Mouse (Mus musculus): ENCODE measurements around the gene Trio.
A peak's percentile ranks its signal among the peaks of the same experiment; 100 is the strongest.

The Trio gene

DNA sequence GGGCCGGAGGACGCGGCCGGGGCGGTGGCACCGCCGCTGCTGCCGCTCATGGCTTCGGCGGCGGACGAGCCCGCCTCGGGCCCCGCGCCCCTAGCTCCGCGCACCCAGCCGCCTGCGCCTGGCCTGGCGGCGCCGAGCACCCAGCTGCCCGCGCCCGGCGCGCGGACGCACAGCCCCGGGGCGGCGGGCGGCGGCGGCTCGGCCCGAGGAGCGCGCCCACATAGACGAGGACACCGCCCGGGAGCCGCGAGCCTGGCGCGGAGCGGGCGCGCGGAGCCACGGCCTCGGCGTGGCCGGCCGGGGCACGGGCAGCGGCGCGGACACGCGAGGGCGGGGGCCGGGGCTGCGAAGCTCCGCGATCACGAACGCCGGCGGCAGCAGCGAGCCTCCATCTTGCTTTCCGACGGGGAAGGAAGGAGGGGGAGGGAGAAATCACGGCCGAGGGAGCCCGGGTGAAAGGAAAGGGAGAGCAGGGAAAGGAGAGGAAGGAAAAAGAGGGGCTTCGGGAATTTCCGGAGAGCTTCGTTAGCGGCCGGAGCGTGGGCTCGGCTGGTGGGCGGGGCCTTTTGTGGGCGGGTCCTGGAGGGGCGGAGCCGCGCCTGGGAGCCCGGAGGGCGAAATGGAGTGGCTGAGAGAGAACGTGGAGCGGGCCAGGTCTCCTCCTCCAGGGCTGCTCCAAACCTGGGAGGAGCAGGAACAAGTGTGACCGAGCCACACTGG, at the start of gene Trio:
Gene Trio (minus strand): TSS at position 402 of the 720 bp plus-strand sequence.
- DNase-seq (ENCODE audit: low read depth, low spot score) = peak; percentile 81
- Histone ChIP-seq H3K27me3 (ENCODE audit: control insufficient read depth, insufficient read depth, low read length, poor library complexity, severe bottlenecking) (no peaks in the 10 kb centered on the region), H3K36me3 (ENCODE audit: control insufficient read depth, insufficient read depth, low read length, poor library complexity, severe bottlenecking) (no peaks in the 10 kb centered on the region)

DNA sequence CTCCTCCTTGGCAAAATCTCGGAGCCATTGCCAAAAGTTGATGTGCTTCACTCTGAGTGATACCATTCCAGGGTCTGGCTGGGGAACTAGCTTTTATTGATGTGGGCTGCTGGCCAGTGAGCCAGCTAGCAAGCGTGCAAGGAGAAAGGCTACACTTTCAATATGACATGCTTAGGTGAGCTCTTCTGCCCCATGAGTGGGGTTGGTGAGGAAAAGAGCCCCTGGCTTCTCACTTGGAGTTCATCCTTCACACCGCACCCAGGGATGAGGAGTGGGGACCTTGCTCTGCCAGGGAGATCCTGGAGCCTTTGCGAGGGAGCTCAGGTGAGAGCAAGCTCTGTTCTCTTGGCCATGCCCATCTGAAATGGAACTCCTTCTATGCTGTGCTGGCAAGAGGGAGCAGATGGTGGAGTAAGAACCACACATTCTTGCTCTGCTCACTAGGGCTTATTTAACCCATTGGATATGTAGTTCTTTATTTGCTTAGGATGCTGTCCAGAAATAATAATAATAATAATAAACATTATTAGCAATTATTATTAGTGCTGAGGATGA, 48.8 kb upstream of the Trio start:
- DNase-seq (ENCODE audit: low read depth, low spot score) = no peak
- no peaks in the 10 kb centered on the region for H3K36me3 ChIP-seq (ENCODE audit: control insufficient read depth, insufficient read depth, low read length, poor library complexity, severe bottlenecking)
- no peaks in the 10 kb centered on the region for H3K27me3 ChIP-seq (ENCODE audit: control insufficient read depth, insufficient read depth, low read length, poor library complexity, severe bottlenecking)

DNA sequence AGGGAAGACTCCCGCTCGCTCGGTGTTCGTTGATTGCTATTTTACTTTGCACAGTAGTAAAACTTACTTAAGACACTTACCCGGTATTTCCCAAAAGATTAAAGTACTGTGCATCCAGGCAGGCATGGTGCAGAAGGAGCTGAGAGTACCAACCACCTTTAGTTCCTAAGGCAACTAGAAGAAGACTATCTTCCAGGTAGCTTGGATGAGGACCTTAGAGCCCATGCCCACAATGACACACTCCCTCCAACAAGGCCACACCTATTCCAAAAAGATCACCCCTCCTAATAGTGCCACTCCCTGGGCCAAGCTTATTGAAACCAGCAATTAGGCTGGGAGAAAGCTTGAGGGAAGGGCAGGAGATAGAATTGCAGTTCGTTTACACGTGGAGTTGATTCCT, 46.0 kb upstream of the Trio start:
- DNase-seq (ENCODE audit: low read depth, low spot score) = no peak
- no peaks in the 10 kb centered on the region for H3K36me3 ChIP-seq (ENCODE audit: control insufficient read depth, insufficient read depth, low read length, poor library complexity, severe bottlenecking)

DNA sequence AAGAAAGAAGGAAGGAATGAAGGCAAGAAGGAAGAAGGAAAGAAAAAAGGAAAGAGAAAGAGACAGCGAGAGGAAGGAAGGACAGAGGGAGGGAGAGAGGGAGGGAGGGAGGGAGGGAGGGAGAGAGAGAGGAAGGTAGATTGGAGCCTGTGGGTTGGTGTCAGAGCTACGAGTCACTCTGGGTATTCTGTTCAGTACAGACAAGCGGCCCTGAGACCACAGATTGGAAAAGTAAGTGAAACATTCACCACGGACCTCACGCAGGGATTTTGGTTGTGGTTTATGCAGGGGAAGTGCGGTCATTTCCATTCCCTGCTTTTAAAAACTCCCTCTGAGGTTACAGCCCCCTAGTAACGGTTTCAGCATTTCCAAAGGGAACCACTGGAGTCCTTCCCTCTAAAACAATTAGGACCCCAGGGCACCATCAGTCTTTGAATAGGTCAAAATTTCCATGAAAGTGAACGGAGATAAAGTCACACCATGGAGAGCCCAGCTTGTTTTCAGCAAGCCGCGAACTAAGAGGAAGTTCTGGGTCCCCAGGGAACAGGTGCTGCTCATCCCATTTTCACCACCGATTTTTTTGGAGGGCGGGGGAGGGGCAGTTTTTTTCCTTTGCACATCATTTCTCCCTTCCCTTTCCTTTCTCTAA, 45.2 kb upstream of the Trio start:
- no peaks in the 10 kb centered on the region for H3K36me3 ChIP-seq (ENCODE audit: control insufficient read depth, insufficient read depth, low read length, poor library complexity, severe bottlenecking)
- peak; percentile 39 for DNase-seq (ENCODE audit: low read depth, low spot score)
- H3K27me3 ChIP-seq (ENCODE audit: control insufficient read depth, insufficient read depth, low read length, poor library complexity, severe bottlenecking) = no peaks in the 10 kb centered on the region

More for the DNA sequence above, 46.0 kb upstream of the Trio start:
- H3K27me3 ChIP-seq (ENCODE audit: control insufficient read depth, insufficient read depth, low read length, poor library complexity, severe bottlenecking) = no peaks in the 10 kb centered on the region

DNA sequence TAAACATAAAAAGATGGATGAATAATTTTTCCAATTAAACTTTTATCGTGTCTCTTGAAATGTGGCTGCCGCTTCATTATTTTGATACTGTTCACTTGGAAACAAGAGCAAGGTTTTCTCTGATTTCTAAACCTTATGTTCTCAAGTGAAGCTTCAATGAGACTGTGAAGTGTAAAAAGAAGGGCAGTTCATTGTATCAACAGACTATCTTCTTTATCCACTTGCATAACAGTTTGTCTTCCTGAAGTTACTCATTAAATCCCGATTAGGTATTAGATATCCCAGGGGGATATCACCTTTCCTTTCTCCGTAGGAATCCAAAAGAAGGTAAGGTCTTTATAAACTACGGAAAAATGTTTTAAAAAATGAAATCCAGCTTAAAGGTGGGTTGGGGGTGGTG, 44.6 kb upstream of the Trio start:
- DNase-seq (ENCODE audit: low read depth, low spot score) = no peak
- Histone ChIP-seq H3K36me3 (ENCODE audit: control insufficient read depth, insufficient read depth, low read length, poor library complexity, severe bottlenecking) (no peaks in the 10 kb centered on the region), H3K27me3 (ENCODE audit: control insufficient read depth, insufficient read depth, low read length, poor library complexity, severe bottlenecking) (no peaks in the 10 kb centered on the region)

DNA sequence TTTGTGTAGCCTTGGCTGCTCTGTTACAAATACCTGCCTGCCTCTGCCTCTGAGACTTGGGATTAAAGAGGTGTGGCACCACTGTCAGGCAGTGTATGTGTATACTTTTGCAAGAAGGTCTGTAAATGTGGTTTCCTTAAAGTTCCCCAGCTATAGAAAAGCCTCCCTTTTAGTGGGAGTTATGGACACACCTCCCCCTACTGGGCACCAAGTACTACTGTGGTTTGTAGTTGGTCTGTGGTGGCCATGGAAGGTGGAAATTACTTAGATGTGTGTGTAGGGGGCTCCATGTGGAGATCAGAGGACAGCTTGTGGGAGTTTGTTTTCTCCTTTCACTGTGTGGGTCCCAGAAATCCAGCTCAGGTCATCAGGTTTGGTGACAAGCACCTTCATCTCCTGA, 41.7 kb upstream of the Trio start:
- DNase-seq (ENCODE audit: low read depth, low spot score) = peak; percentile 30
- Histone ChIP-seq H3K27me3 (ENCODE audit: control insufficient read depth, insufficient read depth, low read length, poor library complexity, severe bottlenecking) (no peaks in the 10 kb centered on the region), H3K36me3 (ENCODE audit: control insufficient read depth, insufficient read depth, low read length, poor library complexity, severe bottlenecking) (no peaks in the 10 kb centered on the region)

DNA sequence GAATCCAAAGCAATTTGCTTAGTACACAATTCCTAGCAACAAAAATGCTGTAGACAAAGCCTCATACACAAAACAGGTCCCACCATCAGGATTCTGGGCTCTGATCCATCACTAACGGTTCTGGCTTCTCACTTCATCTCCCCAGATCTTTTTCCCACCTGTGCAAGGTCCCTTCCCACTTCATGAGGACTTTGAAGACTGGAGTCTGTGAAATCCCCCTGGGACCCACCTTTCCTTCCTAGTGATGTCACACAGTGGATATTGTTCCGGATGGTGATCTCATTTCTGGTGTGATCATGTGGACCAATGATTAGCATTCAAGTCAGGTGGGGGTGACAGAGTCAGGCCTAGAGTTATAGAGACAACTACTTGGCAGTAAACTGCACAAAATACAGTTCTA, 40.8 kb upstream of the Trio start:
- no peak for DNase-seq (ENCODE audit: low read depth, low spot score)
- Histone ChIP-seq H3K27me3 (ENCODE audit: control insufficient read depth, insufficient read depth, low read length, poor library complexity, severe bottlenecking) (no peaks in the 10 kb centered on the region), H3K36me3 (ENCODE audit: control insufficient read depth, insufficient read depth, low read length, poor library complexity, severe bottlenecking) (no peaks in the 10 kb centered on the region)

DNA sequence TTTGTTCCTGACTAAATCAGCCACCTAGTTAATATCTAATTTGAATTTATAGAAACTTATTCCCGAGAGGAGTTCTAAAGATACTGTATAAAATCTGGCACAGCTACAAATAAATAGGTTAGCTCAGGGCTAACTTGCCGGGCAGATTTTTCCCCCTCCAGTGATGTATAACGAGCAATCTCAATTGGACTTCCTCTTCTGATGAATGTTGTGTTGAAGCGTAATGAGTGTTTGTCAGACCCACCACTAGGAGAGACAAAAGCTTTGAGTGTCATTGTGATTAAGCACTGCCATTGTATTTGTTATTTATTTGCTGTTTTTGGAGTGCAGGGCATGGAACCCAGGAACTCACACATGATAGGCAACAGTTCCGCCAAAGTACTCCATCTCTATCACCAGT, 39.9 kb upstream of the Trio start:
- DNase-seq (ENCODE audit: low read depth, low spot score) = peak; percentile 35
- Histone ChIP-seq H3K36me3 (ENCODE audit: control insufficient read depth, insufficient read depth, low read length, poor library complexity, severe bottlenecking) (no peaks in the 10 kb centered on the region), H3K27me3 (ENCODE audit: control insufficient read depth, insufficient read depth, low read length, poor library complexity, severe bottlenecking) (no peaks in the 10 kb centered on the region)

DNA sequence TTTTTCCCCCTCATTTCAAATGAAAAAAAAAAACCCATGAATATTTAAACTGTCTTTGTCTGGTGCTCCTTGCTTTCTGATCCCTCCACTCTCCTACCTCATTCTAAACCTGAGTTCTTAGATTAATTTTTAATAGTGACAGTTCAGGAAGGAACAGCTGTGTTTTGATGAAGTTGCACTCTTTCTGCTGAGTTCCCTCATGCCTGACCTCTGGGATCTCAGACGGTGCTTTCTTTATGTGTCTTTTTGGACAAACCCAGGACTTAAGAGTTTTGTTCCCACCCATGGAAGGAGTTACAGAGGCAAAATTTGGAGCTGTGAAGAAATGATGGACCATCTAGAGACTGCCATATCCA, 39.1 kb upstream of the Trio start:
- Histone ChIP-seq H3K27me3 (ENCODE audit: control insufficient read depth, insufficient read depth, low read length, poor library complexity, severe bottlenecking) (no peaks in the 10 kb centered on the region), H3K36me3 (ENCODE audit: control insufficient read depth, insufficient read depth, low read length, poor library complexity, severe bottlenecking) (no peaks in the 10 kb centered on the region)
- DNase-seq (ENCODE audit: low read depth, low spot score) = no peak

DNA sequence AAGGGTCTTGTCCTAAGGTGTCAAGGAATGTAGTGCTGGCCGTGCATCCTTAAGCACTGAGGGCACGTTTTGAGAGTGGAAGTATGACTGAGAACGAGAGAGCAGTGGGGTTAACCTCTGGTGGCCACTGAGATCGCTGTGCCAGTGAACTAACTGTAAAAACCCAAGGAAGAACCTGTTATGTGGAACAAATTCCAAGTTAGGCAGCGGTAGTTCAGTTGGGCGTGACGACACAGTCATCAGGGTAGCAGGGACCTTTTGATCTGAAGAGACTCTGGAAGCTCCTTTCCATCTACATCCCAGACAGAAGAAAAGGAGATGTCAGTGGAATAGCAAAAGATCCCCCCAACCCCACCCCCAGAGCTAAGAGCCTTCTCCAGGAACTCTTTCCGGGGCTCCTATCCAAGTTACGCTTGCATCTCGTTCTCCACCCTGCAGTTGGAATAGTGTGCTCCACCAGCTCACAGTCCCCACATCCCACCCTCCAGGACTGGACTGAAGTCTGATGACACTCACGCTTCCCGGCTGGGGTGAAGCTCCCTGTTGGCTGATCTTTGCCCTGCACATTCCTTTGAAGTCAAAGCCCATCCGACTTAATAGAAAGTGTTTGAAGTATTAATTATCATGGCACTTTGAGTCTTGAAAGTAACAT, 38.6 kb upstream of the Trio start:
- no peaks in the 10 kb centered on the region for H3K36me3 ChIP-seq (ENCODE audit: control insufficient read depth, insufficient read depth, low read length, poor library complexity, severe bottlenecking)
- DNase-seq (ENCODE audit: low read depth, low spot score) = no peak
- no peaks in the 10 kb centered on the region for H3K27me3 ChIP-seq (ENCODE audit: control insufficient read depth, insufficient read depth, low read length, poor library complexity, severe bottlenecking)

DNA sequence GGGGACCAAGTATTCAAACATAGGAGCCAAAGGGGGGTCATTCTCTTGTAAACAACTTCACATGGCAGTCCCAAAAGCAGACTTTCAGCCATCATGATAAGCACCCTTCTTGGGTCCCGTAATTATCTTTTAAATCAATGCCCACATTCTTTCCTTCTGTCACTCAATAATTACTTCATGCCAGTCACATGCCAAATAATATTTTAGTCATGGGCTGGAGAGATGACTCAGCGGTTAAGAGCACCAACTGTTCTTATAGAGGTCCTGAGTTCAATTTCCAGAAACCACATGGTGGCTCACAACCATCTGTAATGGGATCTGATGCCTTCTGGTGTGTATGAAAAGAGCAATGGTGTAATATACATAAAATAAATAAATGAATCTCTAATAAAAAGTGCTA, 37.8 kb upstream of the Trio start:
- no peak for DNase-seq (ENCODE audit: low read depth, low spot score)
- H3K36me3 ChIP-seq (ENCODE audit: control insufficient read depth, insufficient read depth, low read length, poor library complexity, severe bottlenecking) = no peaks in the 10 kb centered on the region
- no peaks in the 10 kb centered on the region for H3K27me3 ChIP-seq (ENCODE audit: control insufficient read depth, insufficient read depth, low read length, poor library complexity, severe bottlenecking)

DNA sequence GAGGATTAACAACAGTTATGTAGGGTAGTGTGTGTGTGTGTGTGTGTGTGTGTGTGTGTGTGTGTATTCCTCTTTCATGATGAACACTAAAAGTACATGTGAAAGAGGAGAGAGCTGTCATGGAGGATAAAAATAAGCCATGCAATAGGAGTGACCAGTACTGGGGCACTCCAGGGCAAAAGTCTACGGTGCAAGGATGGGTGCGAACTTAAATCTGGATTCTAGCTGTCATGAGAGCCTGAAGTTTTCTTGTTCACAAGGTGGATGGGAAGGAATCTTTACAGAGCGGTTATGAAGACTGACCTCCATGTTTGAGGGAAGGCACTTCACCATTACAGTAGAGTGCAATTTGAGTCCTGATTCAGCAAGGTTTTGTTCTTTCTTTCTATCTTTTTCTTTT, 36.4 kb upstream of the Trio start:
- no peak for DNase-seq (ENCODE audit: low read depth, low spot score)
- H3K27me3 ChIP-seq (ENCODE audit: control insufficient read depth, insufficient read depth, low read length, poor library complexity, severe bottlenecking) = no peaks in the 10 kb centered on the region

DNA sequence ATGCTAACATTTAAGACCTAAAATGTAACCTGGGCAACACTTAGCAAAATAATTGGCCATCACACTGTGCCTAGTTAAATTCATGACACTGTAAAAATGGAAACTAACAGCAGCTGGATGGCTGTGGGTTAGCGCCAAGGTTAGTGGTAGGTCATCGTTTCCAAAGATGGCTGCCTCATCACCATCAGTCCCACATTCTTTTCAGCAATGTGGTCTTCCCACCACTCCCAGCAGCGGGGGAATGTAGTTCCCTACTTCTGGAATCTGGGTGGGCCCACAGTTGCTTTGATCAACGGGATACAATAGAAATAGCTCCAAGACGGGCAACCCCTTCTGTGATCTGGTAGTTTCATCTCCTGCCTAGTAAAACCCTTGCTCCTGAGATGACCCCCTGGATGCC, 35.3 kb upstream of the Trio start:
- DNase-seq (ENCODE audit: low read depth, low spot score) = no peak
- no peaks in the 10 kb centered on the region for H3K36me3 ChIP-seq (ENCODE audit: control insufficient read depth, insufficient read depth, low read length, poor library complexity, severe bottlenecking)
- H3K27me3 ChIP-seq (ENCODE audit: control insufficient read depth, insufficient read depth, low read length, poor library complexity, severe bottlenecking) = no peaks in the 10 kb centered on the region

More for the DNA sequence above, 36.4 kb upstream of the Trio start:
- H3K36me3 ChIP-seq (ENCODE audit: control insufficient read depth, insufficient read depth, low read length, poor library complexity, severe bottlenecking) = no peaks in the 10 kb centered on the region

DNA sequence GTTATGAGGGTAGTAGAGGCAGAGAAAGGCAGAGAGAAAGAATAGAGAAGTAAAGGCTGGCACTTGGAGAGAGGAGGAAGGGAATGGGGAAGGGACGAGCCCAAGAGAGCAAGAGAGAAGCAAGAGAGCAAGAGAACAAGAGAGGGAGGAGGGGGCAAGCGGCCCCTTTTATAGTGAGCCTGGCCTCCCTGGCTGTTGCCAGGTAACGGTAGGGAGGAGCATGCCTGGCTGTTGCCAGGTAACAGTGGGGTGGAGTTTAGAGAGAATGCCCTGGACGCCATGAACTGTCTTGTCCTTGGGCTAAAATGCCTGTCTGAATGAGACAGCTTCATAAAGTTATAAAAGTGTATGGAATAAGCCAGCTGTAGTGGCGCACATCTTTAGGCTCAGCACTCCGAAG, 34.8 kb upstream of the Trio start:
- DNase-seq (ENCODE audit: low read depth, low spot score) = no peak
- H3K36me3 ChIP-seq (ENCODE audit: control insufficient read depth, insufficient read depth, low read length, poor library complexity, severe bottlenecking) = no peaks in the 10 kb centered on the region
- H3K27me3 ChIP-seq (ENCODE audit: control insufficient read depth, insufficient read depth, low read length, poor library complexity, severe bottlenecking) = no peaks in the 10 kb centered on the region

DNA sequence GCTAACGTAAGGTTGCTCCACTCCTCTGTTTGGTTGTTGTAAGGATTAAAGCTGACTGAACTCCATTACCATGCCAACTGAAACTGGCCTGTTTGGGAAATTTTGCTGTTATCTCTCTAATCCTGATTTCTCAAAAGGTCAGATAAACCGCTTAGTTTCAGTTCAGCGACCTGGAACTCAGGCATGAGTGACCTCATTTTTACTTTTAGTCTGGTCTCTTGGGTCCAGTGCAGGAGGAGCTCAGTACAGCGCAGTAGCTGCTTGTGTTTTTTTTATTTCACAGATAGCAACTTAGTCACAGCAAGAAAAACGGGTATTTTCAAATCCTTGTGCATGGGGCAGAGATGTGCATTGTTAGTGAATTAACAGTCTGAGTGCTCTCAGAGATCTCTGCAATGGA, 31.9 kb upstream of the Trio start:
- DNase-seq (ENCODE audit: low read depth, low spot score) = no peak

More for the DNA sequence above, 31.9 kb upstream of the Trio start:
- no peaks in the 10 kb centered on the region for H3K36me3 ChIP-seq (ENCODE audit: control insufficient read depth, insufficient read depth, low read length, poor library complexity, severe bottlenecking)
- no peaks in the 10 kb centered on the region for H3K27me3 ChIP-seq (ENCODE audit: control insufficient read depth, insufficient read depth, low read length, poor library complexity, severe bottlenecking)
